Mouse (Mus musculus) cortical plate, adult 2 months (tissue): ENCODE results near the gene Bcas3.

Experiments used
- CTCF ChIP-seq: fragments of 200-500 bp; IDR thresholded peaks from 2 replicates; pipeline ENCODE4 v1.5.1; 2011; ENCODE audit warnings: mild to moderate bottlenecking, control low read depth, low read length; ENCODE audit not compliant: insufficient read depth; ENCODE audit errors: extremely low read depth
- POLR2A ChIP-seq: fragments of 200-500 bp; IDR thresholded peaks from 2 replicates; pipeline ENCODE4 v1.6.1; 2011; ENCODE audit warnings: mild to moderate bottlenecking, low read length, control low read depth; ENCODE audit not compliant: insufficient read depth; ENCODE audit errors: extremely low read depth

DNA sequence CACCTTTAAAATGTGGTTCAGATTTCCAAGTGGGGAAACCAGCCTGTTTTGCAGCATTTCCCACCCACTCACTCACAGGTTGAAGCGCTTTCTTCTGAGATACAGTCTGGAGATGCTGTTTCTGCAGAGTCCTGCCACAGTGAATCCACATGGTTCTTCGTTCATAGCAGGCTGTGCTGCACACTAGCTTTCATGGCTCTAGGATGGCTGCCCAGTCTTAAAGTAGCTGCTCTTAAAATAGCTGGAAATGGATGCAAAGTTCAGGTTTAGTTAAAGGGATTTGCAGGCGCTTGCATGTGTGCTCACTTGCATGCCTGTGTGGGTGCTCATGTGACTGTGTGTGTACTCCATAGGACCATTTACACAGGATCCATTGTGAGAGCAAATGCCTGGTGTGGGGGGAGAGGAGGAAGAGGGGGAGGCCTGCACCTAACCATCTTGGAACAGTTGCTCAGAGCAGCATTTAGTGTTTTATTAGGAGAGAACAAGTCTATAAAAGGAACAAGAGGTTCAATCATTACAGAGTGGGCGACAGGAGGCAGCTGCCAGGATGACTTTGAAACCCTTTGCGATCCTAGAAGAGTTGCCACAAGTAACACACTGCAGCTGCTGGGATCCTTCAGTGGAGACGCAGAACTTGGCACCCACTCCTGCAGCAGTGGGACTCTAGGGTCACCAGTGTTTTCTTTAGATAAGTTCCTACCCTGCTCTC is 386.5 kb downstream of the Bcas3 start:
- TF ChIP-seq CTCF (no peak), POLR2A (no peak)
